Mouse (Mus musculus) embryonic fibroblast, embryonic 13.5 days (primary cell): ENCODE data around the gene Sowahc.

Source experiments
- CTCF ChIP-seq: IDR thresholded peaks from 2 replicates; pipeline ENCODE4 v1.5.1; 2011; ENCODE audit warnings: mild to moderate bottlenecking, control low read depth, low read length, moderate library complexity, borderline replicate concordance; ENCODE audit not compliant: insufficient read depth
- POLR2A ChIP-seq: IDR thresholded peaks from 2 replicates; pipeline ENCODE4 v1.6.1; 2011; ENCODE audit warnings: low read depth, mild to moderate bottlenecking, control low read depth, low read length, moderate library complexity

- TF ChIP-seq CTCF (no peak), POLR2A (no peak)
Observed at GRCm38 (mm10) chr10:59179620-59180019, 42.1 kb upstream of the Sowahc start.
